Comparison of ENCODE assay signal across 15 mouse cellular contexts in genomic region chr15:80325207-80325606, GRCm38 (mm10). TPM values are rescaled to one million over a fixed set of nuclear protein-coding genes. Genes with fewer than 3 reads are reported as not detected.
"Had no signal": no experiment of that assay in that cellular context is flagged by ENCODE, and none has a peak within 500 bp of the region (broad histone marks: within the 10 kb centered on the region; RNA-seq: fewer than 3 reads in every experiment).

No protein-coding gene starts in this region.

- H3K4me3 ChIP-seq: liver, embryonic 15.5 days; midbrain, embryonic 12.5 days; stomach, embryonic 15.5 days had no signal

- H3K4me1 ChIP-seq: liver, embryonic 15.5 days; stomach, embryonic 15.5 days had no signal

- DNase-seq: kidney, adult 11 months; kidney, postnatal 25 days; layer of hippocampus, adult 9-11 months; lung, adult 2 months; lung, postnatal 10 days; right cerebral cortex, adult 18-20 months; thymus, adult 2 months; thymus, postnatal 25 days had no signal

- H3K27ac ChIP-seq: liver, embryonic 15.5 days; macrophage; midbrain, embryonic 12.5 days; stomach, embryonic 15.5 days had no signal

RNA-seq across cellular contexts. Expression of gene Cacna1i, which starts 38.2 kb away (rescaled TPM):
- total RNA-seq: megakaryocyte-erythroid progenitor cell, adult 5-6 weeks had no signal
- polyA plus RNA-seq: intestine, embryonic 14.5 days; kidney, embryonic 14.5 days; macrophage had no signal
